Mouse (Mus musculus) lung, adult 18-20 months (tissue): ENCODE results near the gene Adgrv1.
"Not testable (repeated sequence)": the region's sequence is repeated elsewhere in the genome, so short reads cannot be mapped to it uniquely, and the experiment has no call there.

Source experiments
- DNase-seq, 2 experiments: peaks; one replicate each; pipeline ENCODE4 v3.0.0; 2022; ENCODE audit warnings: mixed read lengths in 2 of 2

The Adgrv1 gene

DNA sequence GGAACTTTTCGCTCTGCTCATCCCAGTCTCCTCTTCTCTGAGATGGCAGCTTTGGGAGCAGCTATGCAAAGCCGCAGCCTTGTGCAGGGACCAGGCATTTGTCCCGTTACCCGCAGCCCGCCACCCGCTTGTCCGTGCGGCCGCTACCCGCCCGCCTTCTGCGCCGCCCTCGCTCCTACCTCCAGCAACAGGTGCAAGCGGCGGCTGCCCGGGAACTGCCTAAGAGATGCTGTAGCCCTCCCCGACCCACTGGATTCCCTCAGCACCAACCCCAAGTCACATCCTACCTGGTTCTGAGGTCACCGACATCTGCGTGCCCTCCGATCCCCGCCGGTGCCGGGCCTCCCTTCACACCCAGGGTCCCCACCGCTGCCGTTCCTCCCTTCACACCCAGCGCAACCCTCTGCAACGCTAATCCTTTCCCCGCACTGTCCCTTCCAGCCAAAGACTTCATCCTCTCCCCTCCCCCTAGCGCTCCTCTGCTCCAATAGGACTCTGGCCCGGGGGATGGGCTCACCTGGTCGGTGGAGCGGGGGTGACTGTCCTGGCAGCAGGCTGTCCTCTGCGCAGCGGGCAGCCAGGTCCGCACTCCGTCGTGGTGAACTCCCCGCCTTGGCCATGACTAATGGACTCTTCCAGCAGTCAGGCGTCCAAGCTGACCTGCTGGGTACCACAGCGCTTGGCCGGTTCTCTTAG, at the start of gene Adgrv1:
Gene Adgrv1, minus strand, starts transcription at position 435 of the 696 bp plus-strand sequence.
- peak; percentile 72 to 80 for DNase-seq

GRCm38 (mm10) chr13:81675333-81675732, 42.4 kb upstream of the Adgrv1 start:
- DNase-seq, result no peak

DNA sequence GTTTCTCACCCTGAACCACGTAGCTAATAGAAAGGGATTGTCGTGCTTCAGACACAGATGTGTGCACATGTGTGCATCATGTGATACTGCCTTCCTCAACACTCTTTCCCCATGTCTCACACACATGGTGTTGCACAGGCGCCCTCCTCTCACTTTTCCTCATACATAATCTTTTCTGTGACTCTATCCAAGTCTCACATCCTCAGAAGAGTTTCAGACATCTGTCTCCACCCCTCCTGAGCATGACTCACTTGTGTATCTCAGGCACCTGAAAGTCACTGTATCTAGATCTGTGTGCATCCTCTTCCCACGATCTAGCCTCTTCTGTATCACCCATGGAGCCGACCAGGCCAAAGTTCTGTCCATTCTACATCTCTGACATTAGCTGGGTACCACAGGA, 34.8 kb upstream of the Adgrv1 start:
- DNase-seq, result no peak

- DNase-seq, result no peak
These were observed 31.4 kb upstream of the Adgrv1 start for GRCm38 (mm10) chr13:81664331-81664698.

DNA sequence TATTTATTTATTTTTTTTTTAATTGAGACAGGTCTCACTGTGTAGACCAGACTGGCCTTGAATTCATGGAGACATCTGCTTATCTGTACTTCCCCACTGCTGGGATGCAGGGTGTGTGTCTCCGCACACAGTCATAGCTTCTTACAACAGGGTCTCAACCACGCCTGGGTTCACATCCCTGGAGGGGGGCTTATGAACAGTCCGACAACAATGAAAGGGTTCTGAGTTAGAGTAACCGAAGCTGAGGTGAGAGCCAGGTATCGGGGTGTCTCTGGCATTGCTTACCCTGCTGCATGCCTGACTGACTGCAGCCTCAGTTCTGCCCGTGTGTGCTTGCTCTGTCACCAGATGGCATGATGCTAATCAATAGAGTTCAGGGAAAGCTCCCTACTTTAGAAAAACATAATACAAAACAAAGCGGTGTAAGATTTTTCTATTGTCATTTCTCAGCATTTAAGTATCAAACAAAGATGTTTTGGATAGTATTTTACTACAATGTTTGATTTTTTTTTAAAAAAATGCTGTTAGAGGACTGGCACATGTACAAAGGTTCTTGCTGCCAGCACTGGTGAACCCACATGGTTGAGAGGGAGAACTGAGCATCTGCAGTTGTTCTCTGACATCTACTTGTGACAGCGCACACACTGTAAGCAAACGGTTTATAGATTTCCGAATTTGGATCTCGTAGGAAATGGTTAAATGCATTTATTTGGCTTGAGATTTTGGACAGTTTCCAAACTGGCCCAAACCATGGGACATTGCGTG, 30.8 kb upstream of the Adgrv1 start:
- no peak for DNase-seq

- no peak for DNase-seq
These were observed 25.2 kb upstream of the Adgrv1 start for GRCm38 (mm10) chr13:81658053-81658752.

DNA sequence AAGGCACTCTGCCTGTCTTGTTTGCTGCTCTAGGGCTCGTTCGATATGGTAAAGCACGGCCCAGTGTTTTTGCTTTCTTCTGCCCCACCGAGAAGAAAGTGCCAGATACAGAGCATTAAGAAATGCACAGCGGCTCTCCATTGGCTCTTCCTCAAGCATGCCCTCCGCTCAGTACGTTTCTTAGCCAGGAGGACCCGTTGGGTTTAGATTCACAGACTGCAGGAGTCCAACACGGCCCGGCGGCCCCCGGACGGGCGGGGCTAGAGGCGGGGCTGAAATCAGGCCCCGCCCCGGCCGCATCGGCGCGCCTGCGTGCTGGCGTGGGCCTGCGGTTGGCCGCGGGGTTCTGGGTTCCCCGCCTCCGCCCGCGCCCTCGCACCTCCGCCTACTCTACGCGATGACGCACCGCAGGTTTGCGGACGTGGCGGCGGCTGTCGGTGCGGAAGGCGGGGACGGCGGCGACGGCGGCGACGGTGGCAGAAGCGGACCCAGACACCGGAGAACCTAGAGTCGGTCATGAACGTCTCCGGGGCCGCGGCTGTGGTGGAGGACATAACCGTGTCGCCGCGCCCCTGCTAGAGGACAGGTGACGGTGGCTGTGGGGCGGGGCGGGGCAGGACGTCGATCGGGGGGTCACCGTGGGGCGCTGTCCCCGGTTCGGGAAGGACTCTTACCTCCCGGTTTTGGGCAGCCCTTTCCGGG, 24.5 kb upstream of the Adgrv1 start, which contains the start of gene Lysmd3:
Gene Lysmd3, plus strand, starts transcription at position 313 of the 702 bp plus-strand sequence.
- peak; percentile 92 to 94 for DNase-seq

GRCm38 (mm10) chr13:81657008-81657350, 24.0 kb upstream of the Adgrv1 start:
- no peak for DNase-seq

DNA sequence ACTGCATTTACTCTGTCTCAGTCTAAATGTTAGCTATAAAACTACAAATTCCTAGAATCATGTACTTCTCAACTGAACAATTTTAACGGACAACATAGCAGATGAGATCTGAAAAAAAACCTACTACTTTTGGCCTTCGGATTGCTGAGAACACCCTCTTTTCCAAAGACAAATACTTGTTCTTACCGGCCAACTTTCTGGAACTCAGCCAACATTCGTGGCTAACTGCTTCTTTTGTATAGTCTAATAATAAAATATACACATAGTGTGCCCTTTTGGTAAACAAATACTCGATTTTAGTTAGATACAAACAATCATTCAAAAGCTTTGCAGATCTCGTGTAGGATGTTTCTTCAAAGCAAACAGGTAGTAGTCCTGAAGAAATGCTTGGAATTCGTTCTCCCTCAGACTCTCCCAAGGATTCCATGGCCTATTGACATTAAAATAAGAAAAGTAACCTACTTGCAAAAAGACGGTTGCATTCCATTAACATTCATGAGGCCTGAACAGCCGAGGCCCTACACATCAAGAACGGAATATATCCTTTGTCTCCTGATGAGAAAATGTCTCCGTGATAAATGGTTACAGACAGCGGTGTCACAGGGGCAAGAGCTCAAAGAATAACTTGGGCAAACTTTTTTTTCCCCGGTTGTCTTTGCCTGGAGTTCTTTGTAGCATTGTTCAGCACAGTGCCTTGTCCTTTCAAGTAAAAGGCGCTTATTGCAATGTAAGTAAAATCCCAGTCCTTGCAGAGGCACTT, 23.3 kb upstream of the Adgrv1 start:
- DNase-seq, result peak in 1 of 2 experiments; percentile 13

GRCm38 (mm10) chr13:81650382-81650781, 17.4 kb upstream of the Adgrv1 start:
- not testable (repeated sequence) for DNase-seq

DNA sequence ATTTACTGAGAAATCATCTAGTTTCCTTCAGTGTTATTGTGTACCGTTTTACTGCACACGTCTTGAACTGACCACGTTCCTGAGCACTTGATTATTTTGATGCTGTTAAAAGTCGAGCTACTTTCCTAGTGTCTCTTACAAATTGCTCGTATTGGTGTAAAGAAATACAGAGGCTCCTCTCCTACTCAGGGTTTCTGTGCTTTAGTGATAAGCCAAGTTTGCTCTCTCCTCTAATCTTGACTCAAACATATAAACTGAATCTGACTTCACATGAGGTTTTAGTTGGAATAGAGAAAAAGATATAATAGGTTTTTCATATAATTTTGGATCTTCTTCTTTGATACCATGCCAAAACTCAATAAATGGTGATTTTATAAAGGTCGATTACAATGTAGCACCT, 13.4 kb upstream of the Adgrv1 start:
- no peak for DNase-seq

DNA sequence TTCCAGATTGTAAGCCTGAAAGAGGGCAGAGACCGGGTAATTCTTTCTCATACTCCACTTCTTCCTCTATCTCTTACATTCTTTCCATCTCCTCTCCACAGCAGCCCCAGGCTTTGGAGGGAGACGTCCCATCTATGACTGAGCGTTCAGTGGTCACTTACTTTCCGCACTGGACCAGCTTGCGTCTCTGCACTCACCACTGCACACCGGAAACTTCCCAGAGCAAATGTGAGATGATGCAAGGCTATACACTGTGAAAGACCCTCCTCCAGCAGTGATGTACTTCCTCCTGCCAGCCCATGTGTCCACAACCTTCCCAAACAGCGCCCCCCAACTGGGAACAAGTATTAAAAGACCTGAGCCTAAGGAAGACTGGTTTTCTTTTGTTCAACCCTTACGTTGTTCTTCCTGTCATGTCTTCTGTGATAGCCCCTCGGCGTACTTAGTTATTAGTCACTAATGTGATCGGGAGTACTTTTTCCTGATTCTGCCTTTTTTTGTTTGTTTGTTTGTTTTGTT, 11.2 kb upstream of the Adgrv1 start:
- DNase-seq, result no peak

DNA sequence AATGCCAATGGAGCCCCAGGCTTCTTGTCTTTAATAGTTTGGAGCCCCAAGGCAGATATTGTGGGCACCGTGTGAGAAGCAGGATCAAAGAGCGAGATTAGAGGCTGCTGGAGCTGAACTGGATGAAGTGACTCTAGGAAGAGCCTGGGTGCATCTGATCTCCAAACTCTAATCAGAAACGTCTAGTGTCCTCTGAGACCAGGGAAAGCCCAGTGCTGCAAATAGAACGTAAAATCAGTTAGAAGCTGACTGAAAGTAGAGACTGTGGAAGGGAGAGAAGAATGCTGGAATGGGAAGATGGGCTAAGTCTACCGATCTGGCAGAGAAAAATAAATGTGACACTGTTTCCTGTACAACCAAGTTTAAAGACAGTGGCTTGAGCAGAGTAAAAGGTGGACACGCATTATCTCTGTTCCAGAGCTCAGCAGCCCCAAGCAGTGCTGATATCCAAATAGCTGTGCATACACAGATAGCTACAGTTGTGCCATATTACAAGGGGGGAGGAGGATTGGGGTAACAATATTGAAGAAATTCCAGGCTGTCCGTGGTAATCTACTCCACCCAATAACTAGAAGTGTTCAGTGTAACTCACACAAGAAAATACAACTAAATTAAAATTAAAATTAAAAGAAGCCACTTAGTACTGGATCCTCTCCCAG, 9.7 kb upstream of the Adgrv1 start:
- DNase-seq, result no peak

DNA sequence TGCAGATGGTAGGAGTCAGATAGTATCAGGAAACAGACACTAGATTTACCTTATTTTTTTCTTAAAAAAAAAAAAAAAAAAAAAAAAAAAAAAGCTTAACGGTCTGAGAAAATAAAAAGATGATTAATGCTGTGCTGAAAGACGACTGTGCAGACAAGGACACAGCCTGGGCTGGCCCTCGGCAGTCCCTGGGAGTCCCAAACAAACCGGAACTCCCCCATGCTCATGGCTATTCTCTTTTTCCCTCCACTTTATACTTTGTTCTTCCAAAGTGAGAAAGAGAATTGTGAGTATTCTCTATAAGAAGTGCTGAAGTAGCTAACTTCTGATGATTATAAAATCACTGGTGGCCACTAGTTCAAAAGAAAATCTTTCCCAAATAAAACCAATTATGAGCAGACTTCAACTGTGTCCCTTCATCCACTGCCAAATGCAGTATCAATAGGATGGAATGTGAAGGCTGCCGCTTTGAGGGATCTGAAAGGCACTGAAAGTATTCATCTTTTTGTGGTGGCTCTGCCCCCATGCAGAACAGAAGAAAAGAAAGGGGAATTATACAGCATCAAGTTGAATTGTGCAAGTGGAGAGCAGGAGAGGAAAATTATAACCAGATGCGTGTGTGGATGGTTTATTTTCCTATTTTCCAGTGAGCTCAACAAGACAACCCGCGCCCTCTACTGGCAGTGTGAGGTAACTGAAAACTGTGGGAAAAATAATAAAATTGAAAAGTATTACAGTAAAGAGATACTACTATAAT, 8.5 kb upstream of the Adgrv1 start:
- peak in 1 of 2 experiments; percentile 22 for DNase-seq

DNA sequence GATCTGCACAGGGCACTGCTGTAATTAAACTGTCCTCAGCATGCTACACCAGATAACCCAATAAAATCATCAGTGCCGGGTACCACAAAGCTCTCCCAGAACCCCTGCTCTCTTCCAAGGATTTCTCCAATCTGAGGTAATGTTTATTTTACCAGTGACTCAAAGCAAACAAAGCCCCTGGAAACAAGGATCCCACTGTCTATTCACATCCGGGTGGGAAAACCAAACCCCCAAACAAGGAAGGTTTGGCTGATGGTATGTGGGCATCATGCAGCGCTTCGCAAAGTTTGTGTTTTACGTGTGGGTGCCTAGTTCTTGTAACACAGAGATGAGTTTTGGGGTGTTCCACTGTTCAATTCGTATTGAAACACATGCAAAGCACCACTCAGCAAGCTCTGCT, 7.9 kb upstream of the Adgrv1 start:
- DNase-seq, result no peak

GRCm38 (mm10) chr13:81639624-81640023, 6.7 kb upstream of the Adgrv1 start:
- DNase-seq, result no peak

DNA sequence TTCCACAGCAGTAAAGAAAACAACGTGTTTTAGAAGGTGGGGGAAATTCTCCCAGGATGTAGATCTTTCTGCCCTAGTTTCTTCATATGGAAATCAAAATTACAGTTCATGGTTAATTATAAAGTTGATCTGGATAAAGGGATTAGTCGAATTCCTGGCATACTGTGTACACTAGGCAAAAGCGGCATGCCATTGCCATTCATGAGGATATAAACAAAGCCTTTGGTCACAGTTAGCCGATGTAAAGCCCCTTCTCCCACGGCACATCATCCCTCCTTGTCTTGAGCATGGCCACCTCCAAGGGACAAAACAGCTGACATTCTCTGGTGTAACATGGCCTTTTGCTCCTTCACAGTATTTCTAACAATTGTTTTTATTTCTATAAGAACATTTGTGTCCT, 2.4 kb downstream of the Adgrv1 start:
- no peak for DNase-seq

DNA sequence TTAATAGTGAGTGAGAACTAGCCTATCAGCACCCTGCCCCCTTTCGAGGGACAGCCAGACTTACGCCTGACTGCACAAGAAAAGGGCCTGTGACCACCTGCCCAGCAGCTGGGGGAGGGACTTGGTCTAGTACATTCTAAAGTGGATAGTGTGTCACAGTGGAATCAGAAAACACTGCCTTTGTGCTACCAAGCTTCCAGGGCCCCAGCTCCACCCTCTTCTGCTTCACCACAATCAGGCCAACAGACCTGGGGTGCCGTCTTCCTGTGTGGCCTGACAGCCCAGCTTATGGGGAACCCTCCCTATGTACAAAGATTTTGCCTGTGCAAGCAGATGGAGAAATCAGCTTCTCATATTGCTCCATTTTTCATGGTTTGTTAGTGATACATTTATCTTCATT, 3.6 kb downstream of the Adgrv1 start:
- DNase-seq, result no peak

- DNase-seq, result no peak
These were observed 4.2 kb downstream of the Adgrv1 start for GRCm38 (mm10) chr13:81628631-81629190.

GRCm38 (mm10) chr13:81627861-81628260, 5.1 kb downstream of the Adgrv1 start:
- DNase-seq, result not testable (repeated sequence)
